Mouse (Mus musculus) frontal cortex, postnatal 14 days (tissue): Measurements from ENCODE around the gene Arnt.
A peak's percentile ranks its signal among the peaks of the same experiment; 100 is the strongest.

Experiments used
- DNase-seq, 2 experiments: peaks; one replicate each; pipeline ENCODE4 v3.0.0; 2022; ENCODE audit warnings: low spot score in 2 of 2

The Arnt gene

DNA sequence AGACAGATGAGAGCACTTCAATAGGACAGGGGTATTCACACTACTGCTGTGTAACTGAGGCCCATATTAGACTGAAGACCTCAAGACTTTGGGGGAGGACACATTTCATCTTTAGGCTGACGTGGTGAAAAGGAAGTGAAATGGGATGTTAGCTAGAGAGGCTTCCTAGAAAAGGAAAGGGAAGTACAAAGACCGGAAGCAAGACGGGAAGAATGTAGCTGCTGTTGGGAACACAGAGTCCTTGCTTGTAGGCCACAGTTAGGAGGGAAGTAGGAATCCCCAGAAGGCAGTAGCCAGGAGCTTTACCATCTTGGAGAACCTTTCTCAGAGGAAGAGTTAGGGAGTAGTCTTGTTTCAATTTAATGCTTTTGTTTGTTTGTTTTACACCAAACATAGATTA, 23.6 kb downstream of the Arnt start:
- no peak for DNase-seq

- no peak for DNase-seq
Measured at GRCm38 (mm10) chr3:95459381-95459780, 25.2 kb downstream of the Arnt start.

DNA sequence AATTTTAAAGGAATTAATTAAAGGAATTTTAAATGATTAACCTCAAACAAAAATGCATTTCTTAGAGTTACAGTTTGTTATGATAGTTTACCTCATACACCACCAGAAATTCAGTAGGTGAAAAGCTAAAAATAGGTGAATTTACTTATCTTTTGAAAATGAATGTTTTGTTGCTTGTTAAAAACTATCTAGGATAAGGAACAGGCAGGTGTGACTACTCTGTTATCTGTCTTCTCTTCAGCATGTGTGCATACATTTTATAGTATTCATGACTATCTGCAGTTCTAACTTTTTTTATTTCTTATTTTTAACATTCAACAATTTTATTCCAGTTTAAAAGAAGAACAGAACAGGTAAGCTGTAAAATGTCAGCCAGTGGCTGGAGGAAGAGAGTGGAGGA, 29.7 kb downstream of the Arnt start:
- DNase-seq = no peak

GRCm38 (mm10) chr3:95478966-95479365, 44.8 kb downstream of the Arnt start:
- DNase-seq = no peak

- DNase-seq = no peak
Measured at GRCm38 (mm10) chr3:95486421-95486820, 52.2 kb downstream of the Arnt start.

DNA sequence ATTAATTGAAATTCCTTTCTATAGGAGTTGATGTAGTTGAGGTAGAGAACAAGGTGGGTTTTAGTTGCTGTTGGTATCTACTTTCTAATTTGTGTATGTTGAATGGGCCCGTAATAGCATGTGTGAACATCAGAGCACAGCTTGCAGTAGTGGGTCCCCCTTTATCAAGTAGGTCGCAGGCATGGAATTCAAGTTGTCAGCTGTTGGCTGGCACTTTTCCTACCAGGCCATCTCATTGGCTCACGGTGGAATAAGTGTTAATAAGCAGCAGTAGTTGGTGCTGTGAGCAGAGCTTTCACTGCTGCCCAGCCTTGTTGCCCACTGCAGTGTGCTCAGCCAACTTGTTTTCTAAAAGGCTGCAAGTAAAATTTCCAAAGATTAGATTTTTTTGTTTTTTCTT, 54.5 kb downstream of the Arnt start:
- no peak for DNase-seq

GRCm38 (mm10) chr3:95490238-95490637, 56.0 kb downstream of the Arnt start:
- no peak for DNase-seq

- peak; percentile 15 to 28 for DNase-seq
Measured at GRCm38 (mm10) chr3:95494342-95494741, 60.2 kb downstream of the Arnt start.

DNA sequence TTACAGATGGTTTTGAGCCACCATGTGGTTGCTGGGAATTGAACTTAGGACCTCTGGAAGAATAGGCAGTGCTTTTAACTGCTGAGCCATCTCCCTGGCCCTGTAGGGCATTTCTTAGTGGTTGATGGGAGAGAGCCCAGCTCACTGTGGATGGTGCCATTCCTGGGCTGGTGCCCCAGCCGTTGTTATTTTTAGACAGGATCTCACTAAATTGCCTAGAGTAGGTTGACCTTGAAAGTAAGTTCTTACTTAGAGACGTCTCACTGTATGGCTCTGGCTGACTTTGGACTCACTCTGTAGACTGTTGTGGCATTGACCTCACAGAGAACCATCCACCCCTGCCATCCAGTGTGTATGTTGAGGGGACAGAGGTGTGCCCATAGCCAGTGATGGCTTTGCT, 64.0 kb downstream of the Arnt start:
- no peak for DNase-seq

GRCm38 (mm10) chr3:95499024-95499423, 64.8 kb downstream of the Arnt start, which contains the start of gene Ctsk:
Gene Ctsk (plus strand): TSS chr3:95499256.
- no peak for DNase-seq

DNA sequence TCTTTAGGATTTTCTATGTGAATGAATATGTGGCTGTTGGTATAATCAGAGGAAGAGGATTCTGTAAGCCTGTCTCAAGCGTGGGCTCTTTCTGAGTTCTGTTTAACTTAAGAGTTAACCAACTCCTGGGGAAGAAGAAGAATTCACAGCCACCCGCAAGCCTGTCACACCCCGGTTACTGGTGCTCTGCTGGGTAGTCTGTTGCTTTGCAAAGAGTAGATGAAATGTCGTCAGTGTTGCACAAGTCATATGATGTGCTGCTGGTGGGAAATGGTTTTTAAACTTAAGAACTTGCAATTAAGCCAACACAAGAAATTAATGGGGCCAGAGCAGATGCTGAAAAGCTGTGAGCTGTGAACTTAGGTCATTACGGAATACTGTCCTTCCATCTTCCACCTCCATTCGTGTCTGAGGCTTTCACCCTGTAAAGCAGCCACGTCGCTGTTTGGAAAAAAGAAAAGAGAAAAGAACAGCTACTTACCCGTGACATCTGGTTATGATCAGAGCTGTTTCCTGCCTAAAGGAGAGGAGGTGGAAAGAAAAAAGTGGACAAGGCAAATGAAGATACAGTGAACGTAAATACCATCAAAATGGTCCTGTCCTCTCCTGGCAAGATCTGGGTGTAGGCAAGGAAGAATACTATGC, 65.4 kb downstream of the Arnt start:
- DNase-seq = peak in 1 of 2 experiments; percentile 20

DNA sequence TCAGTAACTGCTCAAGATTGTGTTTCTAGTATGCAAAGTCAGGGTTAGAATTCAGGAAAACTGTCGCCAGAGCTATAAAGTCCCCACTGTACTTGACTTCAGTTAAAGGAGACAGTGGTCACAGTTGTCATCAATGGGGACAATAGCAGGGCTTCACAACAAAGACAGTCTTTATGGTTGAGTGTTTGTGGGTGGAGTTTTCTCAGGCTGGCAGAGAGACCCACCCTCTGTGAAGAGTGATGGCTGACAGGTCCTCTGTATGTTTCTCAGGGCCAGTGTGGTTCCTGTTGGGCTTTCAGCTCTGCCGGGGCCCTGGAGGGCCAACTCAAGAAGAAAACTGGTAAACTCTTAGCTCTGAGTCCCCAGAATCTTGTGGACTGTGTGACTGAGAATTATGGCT, 68.1 kb downstream of the Arnt start:
- DNase-seq = no peak

GRCm38 (mm10) chr3:95509348-95509747, 75.2 kb downstream of the Arnt start:
- DNase-seq = no peak

GRCm38 (mm10) chr3:95511611-95512180, 77.5 kb downstream of the Arnt start:
- DNase-seq = no peak

- DNase-seq = no peak
Measured at GRCm38 (mm10) chr3:95516614-95517041, 82.4 kb downstream of the Arnt start.

- DNase-seq = peak; percentile 37 to 69
Measured at GRCm38 (mm10) chr3:95517493-95517898, 83.3 kb downstream of the Arnt start.

GRCm38 (mm10) chr3:95518891-95519290, 84.7 kb downstream of the Arnt start:
- DNase-seq = no peak

DNA sequence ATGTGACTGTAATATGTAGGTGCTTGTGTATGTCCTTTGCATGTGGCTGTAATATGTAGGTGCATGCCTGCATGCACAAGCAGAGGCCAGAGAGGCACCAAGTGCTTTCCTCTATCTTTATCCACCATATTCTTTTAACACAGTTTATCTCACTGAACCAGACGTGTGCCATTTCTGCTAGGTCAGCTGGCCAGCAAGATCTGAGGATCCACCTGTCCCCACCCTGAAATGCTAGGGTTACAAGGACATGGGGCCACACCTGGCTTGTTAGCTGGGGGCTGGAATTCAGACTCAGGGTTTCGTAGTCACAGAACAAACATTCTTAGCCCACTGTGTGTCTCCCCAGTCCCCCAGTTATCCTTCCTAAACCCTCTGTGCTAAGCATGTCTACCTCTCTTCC, 85.1 kb downstream of the Arnt start:
- no peak for DNase-seq

DNA sequence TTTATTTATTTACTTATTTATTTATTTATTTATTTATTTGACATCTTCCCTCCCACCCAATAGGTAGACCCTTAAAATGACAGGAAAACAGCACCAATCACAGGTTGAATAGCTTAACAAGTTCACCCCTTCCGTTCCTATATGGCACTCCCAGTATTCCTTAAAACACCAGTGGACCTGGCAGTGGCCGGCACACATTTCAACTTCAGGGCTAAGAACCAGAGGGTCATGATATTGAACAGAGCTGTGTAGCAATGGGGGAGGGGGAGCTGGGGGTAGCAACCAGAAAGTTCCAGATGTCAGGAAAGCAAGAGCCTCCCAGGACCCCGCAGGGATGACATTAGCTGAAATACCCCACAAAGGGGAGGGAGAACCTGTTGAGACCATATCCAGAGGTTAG, 85.9 kb downstream of the Arnt start:
- no peak for DNase-seq

DNA sequence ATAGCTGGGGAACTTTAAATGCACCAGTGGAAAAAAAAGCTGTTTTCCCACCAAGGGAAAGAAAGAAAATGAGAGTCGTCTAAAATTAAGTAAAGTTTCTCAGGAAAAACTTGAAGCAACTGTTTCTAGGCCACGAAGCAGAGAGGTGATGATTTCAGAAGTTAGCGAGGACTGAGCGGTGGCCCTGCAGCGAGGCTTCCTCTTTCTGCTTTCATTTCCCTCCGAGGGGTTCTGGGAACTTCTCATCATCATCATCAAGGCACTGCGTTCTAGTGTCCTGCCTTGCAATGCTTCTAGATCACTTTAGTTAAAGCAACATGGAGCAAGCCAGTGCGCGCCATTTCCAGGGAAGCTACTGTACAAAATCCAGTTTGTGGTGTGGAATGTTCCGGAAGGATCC, 87.0 kb downstream of the Arnt start:
- DNase-seq = no peak

DNA sequence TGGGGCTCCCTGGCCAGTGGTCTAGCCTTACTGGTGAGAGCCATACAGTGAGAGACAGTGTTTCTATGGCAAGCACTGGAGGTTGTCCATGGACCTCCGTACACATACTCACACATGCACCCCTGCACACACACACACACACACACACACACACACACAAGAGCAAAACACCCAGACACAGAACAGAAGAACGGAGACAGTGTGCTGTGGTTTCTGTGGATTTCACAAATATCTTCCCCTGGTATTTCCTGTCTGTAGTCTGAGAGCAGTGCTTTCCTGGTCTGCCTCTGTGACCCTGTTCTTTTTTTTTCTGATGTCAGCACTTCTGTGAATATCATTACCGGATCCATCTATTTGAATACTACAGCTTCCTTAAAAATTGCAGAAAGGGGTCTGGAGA, 89.5 kb downstream of the Arnt start:
- no peak for DNase-seq

DNA sequence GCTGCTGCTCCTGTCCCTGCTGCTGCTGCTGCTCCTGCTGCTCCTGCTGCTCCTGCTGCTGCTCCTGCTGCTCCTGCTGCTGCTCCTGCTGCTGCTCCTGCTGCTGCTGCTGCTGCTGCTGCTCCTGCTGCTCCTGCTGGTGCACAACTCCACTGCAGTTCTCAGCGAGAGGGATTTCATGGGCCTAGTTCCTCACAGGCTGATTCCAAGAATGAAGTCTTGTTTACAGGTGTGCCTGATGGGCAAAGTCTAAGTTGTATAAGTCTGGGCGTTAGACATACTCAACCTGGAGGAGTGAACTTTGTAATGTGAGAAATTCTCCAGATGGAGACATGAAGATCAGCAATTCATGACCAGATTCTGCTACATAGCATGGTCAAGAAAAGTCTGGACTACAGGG, 90.5 kb downstream of the Arnt start:
- no peak for DNase-seq

- no peak for DNase-seq
Measured at GRCm38 (mm10) chr3:95526111-95526510, 91.9 kb downstream of the Arnt start.
